Mouse (Mus musculus) cerebellum, postnatal 25 days (tissue): ENCODE data around the gene Hsd3b6.
"Not testable (repeated sequence)": the region's sequence is repeated elsewhere in the genome, so short reads cannot be mapped to it uniquely, and the experiment has no call there.

Source experiments
- DNase-seq, 2 experiments: peaks; one replicate each; pipeline ENCODE4 v3.0.0; 2021; ENCODE audit warnings: mixed read lengths in 2 of 2

Gene Hsd3b6

DNA sequence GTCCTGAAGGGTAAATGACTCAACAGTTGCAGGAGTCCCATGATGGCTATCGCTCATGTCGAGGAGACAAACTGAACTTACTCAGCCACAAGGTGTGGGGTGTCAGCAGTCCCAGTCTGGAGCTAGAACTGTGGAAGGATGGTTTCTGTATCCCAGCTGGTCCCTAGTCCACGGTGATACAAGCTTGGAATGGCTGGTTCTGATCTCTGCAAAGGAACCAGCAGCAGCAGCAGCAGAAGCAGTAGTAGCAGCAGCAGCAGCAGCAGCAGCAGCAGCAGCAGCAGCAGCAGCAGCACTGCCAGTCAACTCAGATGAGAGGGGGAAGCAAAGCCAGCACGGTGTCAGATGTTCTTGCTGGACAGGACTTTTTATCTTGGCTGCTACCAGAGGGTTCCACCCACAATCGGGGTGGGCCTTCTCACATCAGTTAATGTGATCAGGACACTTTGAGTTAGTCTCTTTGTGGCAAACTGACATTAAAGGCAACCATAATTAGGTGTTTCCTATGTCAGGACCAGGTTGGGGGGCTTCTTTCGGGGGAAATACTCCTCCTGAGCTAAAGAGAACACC, at the start of gene Hsd3b6:
Gene Hsd3b6 (minus strand): TSS at position 343 of the 570 bp plus-strand sequence.
- no peak for DNase-seq

DNA sequence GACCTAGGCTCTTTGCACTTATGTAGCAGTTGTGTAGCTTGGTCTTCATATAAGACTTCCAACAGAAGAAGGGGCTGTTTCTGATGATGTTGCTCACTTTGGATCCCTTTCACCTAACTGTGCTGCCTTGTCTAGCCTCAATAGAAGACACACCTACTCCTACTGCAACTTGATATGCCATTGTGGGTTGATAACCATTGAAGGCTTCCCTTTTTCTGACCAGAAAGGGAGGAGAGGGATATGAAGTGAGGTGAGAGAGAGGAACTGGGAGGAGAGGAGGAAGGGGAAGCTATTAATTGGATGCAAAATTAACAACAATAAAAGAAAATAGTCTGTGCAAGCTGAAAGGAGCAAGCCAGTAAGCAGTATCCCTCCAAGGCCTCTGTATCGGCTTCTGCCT, 48.6 kb upstream of the Hsd3b6 start:
- DNase-seq: no peak

DNA sequence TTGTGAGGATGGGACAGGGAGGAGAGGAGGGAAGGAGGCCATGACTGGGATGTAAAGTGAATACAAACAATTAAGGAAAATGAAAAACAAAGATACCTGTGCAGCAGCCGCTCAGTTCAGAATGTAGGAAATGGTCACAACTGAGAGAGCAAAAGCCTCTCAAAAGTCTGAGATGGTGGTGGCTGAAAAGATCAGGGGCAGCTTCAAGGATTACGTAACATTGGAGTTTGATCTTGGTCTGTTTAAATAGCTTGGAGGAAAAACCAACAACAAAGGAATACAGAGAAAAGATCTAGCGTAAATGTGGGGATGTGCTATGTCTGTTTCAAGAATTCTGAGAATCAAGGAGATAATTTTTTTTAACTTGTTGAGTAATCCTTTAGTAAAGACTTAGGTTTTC, 45.3 kb upstream of the Hsd3b6 start, which contains the start of gene Hsd3b1:
Gene Hsd3b1 (minus strand): TSS at position 219 of the 400 bp plus-strand sequence.
- no peak for DNase-seq

DNA sequence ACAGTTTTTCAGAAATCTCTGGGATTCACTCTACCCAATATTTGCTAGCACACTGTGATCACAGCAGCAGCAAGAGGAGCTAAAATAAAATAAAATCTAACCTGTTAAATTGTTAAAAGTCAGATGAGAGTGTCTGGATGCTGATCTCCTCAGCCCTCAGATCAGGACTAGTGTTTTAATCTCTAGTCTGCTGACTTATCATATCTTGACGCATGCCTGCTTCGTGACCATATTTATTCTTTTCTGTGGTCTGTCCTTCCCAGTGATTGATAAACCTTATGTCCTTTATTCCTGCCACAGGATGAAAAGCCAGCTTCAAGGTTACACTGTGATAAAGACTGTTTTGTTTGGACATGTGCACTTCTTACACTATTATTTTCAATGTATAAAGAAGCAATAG, 43.8 kb upstream of the Hsd3b6 start:
- no peak for DNase-seq

DNA sequence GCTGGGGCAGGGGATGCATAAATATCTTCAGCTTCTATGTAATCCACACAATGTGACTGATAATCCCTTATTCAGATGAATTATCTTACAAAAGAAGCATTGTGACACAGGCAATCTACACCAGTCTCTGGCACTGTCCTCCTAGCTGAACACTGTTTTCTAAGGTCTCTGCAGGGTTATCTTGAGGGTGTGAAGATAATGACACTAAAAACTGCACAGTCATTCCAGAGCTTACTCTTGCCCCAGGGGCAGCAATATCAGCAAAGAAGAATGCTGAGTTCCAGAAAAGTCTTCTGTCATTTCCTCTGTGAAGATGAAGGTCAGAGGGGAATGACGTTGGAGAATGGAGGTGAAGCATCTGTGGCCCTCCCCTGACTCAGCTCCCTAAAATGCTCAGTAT, 42.6 kb upstream of the Hsd3b6 start:
- DNase-seq: no peak

DNA sequence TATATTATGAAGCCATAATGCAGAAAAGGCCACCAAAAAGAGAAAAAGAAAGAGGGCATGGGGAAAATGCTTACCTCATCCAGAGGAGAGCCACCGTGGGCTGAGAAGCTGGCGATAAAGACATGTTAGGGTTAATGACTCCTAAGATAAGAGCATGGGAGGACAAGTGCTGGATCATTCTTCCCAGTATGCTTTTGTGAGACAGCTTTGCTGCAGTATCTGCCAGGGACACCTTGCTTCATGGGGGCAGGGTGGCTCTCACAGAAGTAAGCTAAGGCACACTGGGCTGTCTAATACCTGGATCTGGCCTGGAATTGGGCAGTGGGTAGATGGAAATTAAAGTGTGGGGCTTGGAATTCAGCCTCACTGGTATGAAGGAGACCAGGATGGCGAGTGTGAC, 40.9 kb upstream of the Hsd3b6 start:
- no peak for DNase-seq

DNA sequence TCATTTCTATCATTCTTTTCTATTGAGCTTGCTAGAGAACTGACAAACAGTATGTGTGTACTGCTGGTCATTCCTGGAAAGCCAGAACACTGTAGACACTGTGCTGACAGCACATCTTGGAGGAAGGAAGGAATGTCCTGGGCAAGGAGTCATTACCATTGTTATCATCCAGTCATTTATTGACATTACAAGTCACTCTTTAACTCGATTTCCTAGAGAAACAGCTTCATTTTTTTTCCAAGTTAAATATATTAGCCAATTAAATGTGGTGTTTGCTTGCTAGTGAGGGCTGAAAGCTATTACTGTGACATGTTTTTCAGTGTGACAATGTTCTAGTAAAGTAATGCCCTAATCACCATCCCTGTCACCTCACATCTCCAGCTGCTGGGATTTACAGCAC, 39.4 kb upstream of the Hsd3b6 start:
- no peak for DNase-seq

DNA sequence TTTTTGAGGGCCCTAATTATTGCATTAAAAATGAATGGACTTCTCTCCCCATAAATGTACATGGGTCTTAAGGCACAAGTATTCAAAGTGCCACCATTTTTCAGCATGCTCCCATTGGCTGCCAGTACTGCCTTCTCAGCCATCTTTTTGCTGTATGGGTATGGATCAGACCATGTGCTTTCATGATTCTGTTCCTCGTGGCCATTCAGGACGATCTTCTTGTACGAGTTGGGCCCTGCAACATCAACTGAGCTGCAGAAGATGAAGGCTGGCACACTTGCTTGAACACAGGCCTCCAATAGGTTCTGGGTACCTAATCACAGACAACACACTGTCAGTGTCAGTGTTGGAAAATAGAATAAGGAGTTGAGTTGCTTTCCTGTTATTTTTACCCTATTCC, 38.8 kb upstream of the Hsd3b6 start:
- DNase-seq: no peak

DNA sequence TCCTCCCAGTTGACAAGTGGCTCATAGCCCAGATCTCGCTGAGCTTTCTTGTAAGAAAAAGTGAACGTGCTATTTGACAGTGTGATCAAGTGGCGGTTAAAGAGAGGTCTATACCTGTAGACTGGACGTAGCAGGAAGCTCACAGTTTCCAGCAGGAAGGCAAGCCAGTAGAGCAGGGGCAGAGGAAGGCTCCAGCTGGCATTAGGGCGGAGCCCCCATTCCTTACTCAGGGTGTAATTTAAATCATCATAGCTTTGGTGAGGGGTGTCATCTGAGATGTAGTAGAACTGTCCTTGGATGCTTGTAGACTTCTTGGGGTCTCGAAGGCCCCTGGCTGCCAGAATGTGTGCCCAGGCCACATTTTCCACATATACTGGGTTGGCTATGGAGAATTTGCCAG, 38.4 kb upstream of the Hsd3b6 start:
- DNase-seq: no peak

DNA sequence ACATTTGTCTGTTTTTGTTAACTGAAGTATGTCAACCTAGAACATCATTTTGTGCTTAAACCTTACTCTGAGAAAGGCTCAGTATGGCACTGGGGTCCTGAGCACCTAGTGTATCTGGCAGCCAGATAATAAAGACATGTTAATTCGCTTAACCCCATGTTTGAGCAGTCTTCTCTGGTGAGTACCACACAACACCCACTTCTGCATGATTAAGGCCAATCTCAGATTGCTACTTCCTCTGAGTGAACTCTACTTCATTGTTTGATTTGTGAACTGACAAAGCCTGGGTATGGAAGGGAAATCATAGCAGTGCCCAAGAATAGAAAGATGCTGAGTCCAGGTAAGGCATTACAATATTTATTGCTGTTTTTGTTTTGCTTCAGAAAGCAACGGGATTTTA, 37.6 kb upstream of the Hsd3b6 start:
- no peak for DNase-seq

DNA sequence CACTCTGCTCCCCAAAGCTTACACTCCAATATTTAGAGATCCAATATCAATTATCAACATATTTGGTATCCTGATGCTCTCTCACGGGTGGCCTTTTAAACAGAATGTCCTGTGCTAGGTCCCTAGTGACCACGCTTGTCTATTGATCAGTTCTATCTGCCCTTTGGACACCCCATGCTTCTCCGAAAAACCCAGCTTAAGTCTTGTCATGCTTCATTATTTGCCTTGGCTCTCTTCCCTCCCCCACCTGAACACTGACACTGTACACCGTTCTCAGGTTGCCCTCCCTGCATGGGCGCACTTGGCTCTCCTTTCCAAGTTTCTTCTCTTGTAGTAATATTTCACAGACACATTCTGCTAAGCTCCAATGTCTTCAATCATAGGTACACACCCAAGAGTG, 36.0 kb upstream of the Hsd3b6 start:
- no peak for DNase-seq

DNA sequence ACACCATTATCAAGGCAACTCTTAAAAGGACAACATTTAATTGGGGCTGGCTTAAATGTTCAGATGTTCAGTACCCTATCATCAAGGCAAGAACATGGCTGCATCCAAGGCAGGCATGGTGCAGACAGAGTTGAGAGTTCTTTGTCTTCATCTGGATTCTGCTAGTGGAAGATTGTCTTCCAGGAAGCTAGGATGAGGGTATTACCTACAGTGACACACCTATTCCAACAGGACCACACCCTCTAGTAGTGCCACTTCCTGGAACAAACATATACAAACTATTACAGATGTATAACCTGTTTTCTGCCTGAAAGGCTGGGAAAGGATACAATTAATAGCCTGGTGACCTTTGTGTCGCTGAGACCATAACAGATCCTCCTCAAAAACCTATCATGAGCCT, 34.7 kb upstream of the Hsd3b6 start:
- DNase-seq: no peak

DNA sequence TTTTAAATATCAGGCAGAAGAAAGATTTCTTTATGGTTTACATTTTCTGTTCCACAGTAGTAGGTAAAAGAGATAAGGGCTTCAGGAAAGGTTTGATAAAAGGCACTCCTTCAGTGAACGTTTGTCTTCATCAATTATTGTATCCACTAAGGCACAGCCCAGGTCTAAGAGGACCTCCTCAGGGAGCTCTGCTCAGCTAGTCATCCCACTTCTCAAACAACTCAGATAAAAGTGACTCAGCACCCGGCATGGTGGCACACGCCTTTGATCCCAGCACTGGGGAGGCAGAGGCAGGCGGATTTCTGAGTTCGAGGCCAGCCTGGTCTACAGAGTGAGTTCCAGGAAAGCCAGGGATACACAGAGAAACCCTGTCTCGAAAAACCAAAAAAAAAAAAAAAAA, 1.6 kb downstream of the Hsd3b6 start:
- DNase-seq: not testable (repeated sequence)

DNA sequence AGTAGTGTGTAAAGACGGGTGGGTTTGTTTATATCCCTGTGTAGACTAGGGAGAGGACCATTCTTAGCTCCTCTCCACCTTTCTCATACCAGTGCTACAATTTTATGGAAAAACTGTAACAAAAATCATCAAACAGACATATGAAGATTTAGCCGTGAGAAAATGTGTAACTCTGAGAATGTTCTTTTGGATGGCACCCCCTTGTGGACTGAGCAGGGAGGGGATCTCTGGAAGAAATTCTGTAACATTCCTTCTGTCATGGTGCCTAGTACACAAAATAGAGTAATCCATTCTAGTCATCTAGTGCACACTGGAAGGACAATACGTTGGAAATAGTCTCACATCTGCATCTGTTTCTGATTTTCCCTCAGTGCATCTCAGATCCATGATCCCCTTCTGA, 9.2 kb downstream of the Hsd3b6 start:
- DNase-seq: not testable (repeated sequence)

DNA sequence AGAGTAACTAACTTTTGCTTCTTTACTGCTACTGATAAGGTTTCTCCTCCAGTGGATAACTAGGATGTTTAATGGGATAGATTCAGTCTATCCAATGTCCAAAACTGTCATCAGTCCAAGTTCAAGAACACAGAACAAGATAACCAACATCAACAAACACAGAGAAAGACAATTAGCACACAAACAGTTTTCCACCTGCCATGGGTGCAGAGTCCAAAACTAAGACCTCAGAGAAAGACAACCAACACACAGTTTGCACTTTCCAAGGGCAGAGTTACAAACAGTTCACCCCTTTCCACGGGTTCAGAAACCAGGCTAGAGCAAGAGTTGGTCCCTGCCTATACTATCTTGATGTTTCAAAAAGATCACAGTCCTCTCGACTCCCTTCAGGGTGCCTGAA, 27.7 kb downstream of the Hsd3b6 start:
- no peak for DNase-seq

DNA sequence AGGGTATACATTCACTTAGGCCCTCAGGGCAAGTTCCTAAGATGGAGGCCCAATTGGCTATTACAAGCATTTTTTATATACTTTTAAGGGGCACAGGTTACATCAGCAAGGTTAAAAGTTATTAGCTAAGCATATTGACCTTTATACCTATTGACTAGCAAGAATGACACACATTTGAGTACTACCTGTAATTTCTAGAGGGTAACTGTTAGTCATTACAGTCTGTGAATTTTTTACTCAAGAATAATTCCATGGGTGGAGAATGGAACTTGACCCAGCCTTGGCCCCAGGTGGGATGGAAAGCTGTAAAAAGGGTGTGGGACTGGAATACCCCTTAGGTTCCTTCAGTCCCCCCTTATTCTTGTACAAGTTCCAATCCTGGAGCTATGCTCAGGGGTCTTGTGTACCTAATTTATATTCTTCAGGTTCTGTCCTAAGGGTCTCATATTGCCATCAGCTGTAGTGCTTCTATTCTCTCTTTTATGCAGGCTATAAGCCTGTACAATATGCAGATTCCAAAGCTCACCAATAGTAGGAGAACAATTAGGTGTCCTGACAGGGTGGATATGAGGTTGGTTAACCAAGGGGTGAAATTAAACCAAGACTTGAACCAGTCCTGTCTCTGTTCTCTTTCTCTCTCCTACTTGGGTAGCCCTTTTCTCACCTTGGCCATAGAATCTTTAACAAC, 31.9 kb downstream of the Hsd3b6 start:
- no peak for DNase-seq

DNA sequence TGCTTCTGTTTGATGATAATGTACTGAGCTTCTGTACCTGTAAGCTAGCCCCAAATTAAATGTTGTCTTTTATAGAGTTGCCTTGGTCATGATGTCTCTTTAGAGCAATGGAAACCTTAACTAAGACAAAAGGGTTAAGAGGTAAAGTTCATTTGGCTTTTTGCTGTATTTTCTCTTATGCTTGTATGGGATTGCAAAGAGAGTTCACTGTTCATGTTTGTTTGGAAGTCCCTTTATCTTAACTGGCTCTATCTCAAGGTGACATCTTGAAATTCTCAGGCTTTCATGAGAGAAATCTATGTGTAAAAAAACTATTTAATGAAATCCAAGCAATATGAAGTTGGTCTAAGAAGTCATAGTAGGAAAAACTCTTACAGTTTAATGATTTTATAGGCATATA, 33.3 kb downstream of the Hsd3b6 start:
- DNase-seq: no peak

DNA sequence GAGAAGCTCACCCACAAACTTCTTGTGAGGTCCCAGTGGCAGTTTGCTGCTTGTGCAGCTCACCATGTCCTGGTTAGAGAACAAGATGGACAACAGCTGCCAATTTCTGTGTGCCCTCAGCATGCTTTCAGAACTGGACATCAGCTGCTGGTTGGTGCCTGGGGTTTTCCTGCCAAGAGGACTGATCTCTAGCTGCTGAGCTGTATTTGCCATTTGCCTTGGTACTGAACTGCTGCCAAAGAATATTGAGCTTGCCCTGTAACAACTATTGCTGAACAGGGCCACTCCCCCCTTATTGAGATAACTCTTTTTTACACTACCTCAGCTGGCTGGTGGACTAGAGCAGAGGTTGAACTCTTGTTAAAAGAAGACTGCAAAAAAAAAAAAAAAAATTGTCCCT, 50.1 kb downstream of the Hsd3b6 start:
- no peak for DNase-seq

DNA sequence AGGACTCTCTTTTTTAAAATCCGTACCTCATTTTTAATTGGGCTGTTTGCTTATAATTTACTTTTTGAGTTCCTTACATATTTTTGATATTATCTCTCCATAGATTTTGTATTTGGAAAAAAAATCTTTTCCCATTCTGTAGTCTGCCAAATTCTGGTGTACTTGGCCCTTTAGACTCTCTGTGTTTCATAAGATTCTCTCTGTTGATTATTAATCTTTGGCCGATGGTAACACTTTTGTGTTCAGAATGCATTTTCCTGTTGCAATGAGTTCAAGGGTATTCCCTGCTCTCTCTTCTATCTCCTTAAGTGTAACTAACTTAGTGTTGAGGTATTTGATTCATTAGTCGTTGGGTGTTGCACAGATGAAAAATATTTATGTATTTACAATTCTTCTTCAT, 57.4 kb downstream of the Hsd3b6 start:
- no peak for DNase-seq
